Mouse (Mus musculus) urinary bladder, postnatal 36 days (tissue): ENCODE data around the gene Olfr73.
"Not testable (repeated sequence)": the region's sequence is repeated elsewhere in the genome, so short reads cannot be mapped to it uniquely, and the experiment has no call there.

Experiments
- DNase-seq, 2 experiments: peaks; one replicate each; pipeline ENCODE4 v3.0.0; 2022; ENCODE audit warnings: low spot score in 2 of 2, mixed read lengths in 1 of 2

Olfr73 gene

GRCm38 (mm10) chr2:88037599-88037998 lies at the start of gene Olfr73:
Gene Olfr73 (minus strand): TSS chr2:88037699.
- DNase-seq: no peak

GRCm38 (mm10) chr2:88071730-88072129 lies 34.2 kb upstream of the Olfr73 start, which contains the start of gene Olfr1163:
Gene Olfr1163 (minus strand): TSS chr2:88071830.
- DNase-seq: no peak

GRCm38 (mm10) chr2:88063587-88063986 lies 26.1 kb upstream of the Olfr73 start:
- DNase-seq: no peak

GRCm38 (mm10) chr2:88051029-88051428 lies 13.5 kb upstream of the Olfr73 start, which contains the start of gene Olfr1162:
Gene Olfr1162 (minus strand): TSS chr2:88051129.
- DNase-seq: no peak

- not testable (repeated sequence) for DNase-seq
These were observed 15.0 kb downstream of the Olfr73 start, which contains the start of gene Olfr1161 for GRCm38 (mm10) chr2:88022474-88022873. Gene Olfr1161 (plus strand): TSS chr2:88022774.

GRCm38 (mm10) chr2:88007515-88008318 lies 29.8 kb downstream of the Olfr73 start, which contains the start of gene Olfr1160:
Gene Olfr1160 (minus strand): TSS chr2:88008268.
- no peak for DNase-seq

GRCm38 (mm10) chr2:87989813-87990212 lies 47.7 kb downstream of the Olfr73 start, which contains the start of gene Olfr1158:
Gene Olfr1158 (plus strand): TSS chr2:87990113.
- no peak for DNase-seq
